Mouse (Mus musculus): ENCODE results near the gene Gemin6. TPM values are rescaled to one million over a fixed set of nuclear protein-coding genes. Genes with fewer than 3 reads are reported as not detected.
"Not testable (repeated sequence)": the region's sequence is repeated elsewhere in the genome, so short reads cannot be mapped to it uniquely, and the experiment has no call there.

The Gemin6 gene
- polyA plus RNA-seq (2014; fragmentation: Nextera tagmentation; extraction: Ambion mirVana), result 42.1 and 42.2 TPM in 2 replicates

- DNase-seq (ENCODE audit: low spot score, missing footprints) (peak; percentile 97), ATAC-seq (ENCODE audit: low FRiP score) (peak; percentile 97)
- Histone ChIP-seq H3K9me3 (ENCODE audit: control insufficient read depth, low read length) (no peaks in the 10 kb centered on the region), H3K4me3 (ENCODE audit: low read depth, low read length) (peak within 1 kb of the TSS; percentile 48), H3K27ac (ENCODE audit: low read depth, low read length) (peak within 1 kb of the TSS; percentile 37; the same call in 1 of the 2 replicates), H3K36me3 (ENCODE audit: control insufficient read depth, insufficient read depth, low read length) (no peaks in the 10 kb centered on the region), H3K9ac (ENCODE audit: low read length) (peak within 1 kb of the TSS; percentile 63), H3K4me1 (ENCODE audit: control insufficient read depth, insufficient read depth, low read length) (peaks cover 4% of the 10 kb centered on the region), H3K4me2 (peak within 1 kb of the TSS; percentile 70), H3K27me3 (ENCODE audit: control insufficient read depth, insufficient read depth, low read length) (no peaks in the 10 kb centered on the region)
- WGBS, result under 1% methylated on average over 33 of the region's 33 CpGs
Measured at GRCm38 (mm10) chr17:80224326-80225116, at the start of gene Gemin6. TSS of gene Gemin6 (plus strand) at chr17:80224441.

GRCm38 (mm10) chr17:80174699-80175385, 49.4 kb upstream of the Gemin6 start:
- peak; percentile 59 for ATAC-seq (ENCODE audit: low FRiP score)
- no peak overlapping the region for H3K9ac ChIP-seq (ENCODE audit: low read length)
- no peak overlapping the region for H3K4me3 ChIP-seq (ENCODE audit: low read depth, low read length)
- peak; percentile 81 for DNase-seq (ENCODE audit: low spot score, missing footprints)
- no peaks in the 10 kb centered on the region for H3K27me3 ChIP-seq (ENCODE audit: control insufficient read depth, insufficient read depth, low read length)
- H3K4me1 ChIP-seq (ENCODE audit: control insufficient read depth, insufficient read depth, low read length), result peaks cover 4% of the 10 kb centered on the region
- H3K4me2 ChIP-seq, result no peak overlapping the region
- H3K36me3 ChIP-seq (ENCODE audit: control insufficient read depth, insufficient read depth, low read length), result no peaks in the 10 kb centered on the region
- 78% methylated on average over 19 of the region's 19 CpGs for WGBS
- H3K9me3 ChIP-seq (ENCODE audit: control insufficient read depth, low read length), result no peaks in the 10 kb centered on the region
- no peak overlapping the region for H3K27ac ChIP-seq (ENCODE audit: low read depth, low read length)

- ATAC-seq (ENCODE audit: low FRiP score), result no peak
- H3K27ac ChIP-seq (ENCODE audit: low read depth, low read length), result no peak overlapping the region
- H3K4me3 ChIP-seq (ENCODE audit: low read depth, low read length), result no peak overlapping the region
Measured at GRCm38 (mm10) chr17:80175386-80175739, 48.9 kb upstream of the Gemin6 start.

DNA sequence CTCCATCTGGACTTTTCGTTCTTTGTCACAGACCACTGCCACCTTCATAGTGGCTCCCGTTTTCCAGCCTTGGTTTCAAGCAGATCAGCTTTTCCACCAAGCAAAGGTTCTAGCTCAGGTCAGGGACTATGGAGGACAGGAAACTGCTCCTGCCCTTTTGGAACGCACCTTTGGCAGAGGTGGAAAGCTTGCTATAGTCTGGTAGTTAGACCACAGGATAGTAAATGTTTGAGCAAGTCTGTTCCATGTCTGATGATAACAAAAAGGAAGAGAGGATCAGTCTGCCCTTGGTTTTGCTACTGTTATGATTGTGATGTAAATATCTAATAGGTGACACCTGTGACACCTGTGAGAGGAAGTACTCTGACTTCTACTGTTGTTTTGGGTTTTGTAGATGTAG, 48.3 kb upstream of the Gemin6 start:
- no peak for ATAC-seq (ENCODE audit: low FRiP score)
- Histone ChIP-seq H3K4me2 (no peak overlapping the region), H3K4me3 (ENCODE audit: low read depth, low read length) (no peak overlapping the region), H3K4me1 (ENCODE audit: control insufficient read depth, insufficient read depth, low read length) (peaks cover 4% of the 10 kb centered on the region), H3K27me3 (ENCODE audit: control insufficient read depth, insufficient read depth, low read length) (no peaks in the 10 kb centered on the region), H3K27ac (ENCODE audit: low read depth, low read length) (no peak overlapping the region), H3K9me3 (ENCODE audit: control insufficient read depth, low read length) (no peaks in the 10 kb centered on the region), H3K9ac (ENCODE audit: low read length) (no peak overlapping the region), H3K36me3 (ENCODE audit: control insufficient read depth, insufficient read depth, low read length) (no peaks in the 10 kb centered on the region)
- DNase-seq (ENCODE audit: low spot score, missing footprints), result peak; percentile 62
- 84% methylated on average over 3 of the region's 3 CpGs for WGBS

More at GRCm38 (mm10) chr17:80175386-80175739, 48.9 kb upstream of the Gemin6 start:
- no peaks in the 10 kb centered on the region for H3K36me3 ChIP-seq (ENCODE audit: control insufficient read depth, insufficient read depth, low read length)
- H3K9ac ChIP-seq (ENCODE audit: low read length), result no peak overlapping the region
- H3K27me3 ChIP-seq (ENCODE audit: control insufficient read depth, insufficient read depth, low read length), result no peaks in the 10 kb centered on the region
- WGBS, result 74% methylated on average over 4 of the region's 4 CpGs
- no peaks in the 10 kb centered on the region for H3K9me3 ChIP-seq (ENCODE audit: control insufficient read depth, low read length)
- peaks cover 4% of the 10 kb centered on the region for H3K4me1 ChIP-seq (ENCODE audit: control insufficient read depth, insufficient read depth, low read length)
- no peak for DNase-seq (ENCODE audit: low spot score, missing footprints)
- no peak overlapping the region for H3K4me2 ChIP-seq

GRCm38 (mm10) chr17:80178846-80179245, 45.4 kb upstream of the Gemin6 start:
- DNase-seq (ENCODE audit: low spot score, missing footprints); H3K9me3 ChIP-seq (ENCODE audit: control insufficient read depth, low read length); H3K27ac ChIP-seq (ENCODE audit: low read depth, low read length); H3K36me3 ChIP-seq (ENCODE audit: control insufficient read depth, insufficient read depth, low read length); H3K4me2 ChIP-seq; H3K4me1 ChIP-seq (ENCODE audit: control insufficient read depth, insufficient read depth, low read length); H3K9ac ChIP-seq (ENCODE audit: low read length); H3K4me3 ChIP-seq (ENCODE audit: low read depth, low read length); ATAC-seq (ENCODE audit: low FRiP score); H3K27me3 ChIP-seq (ENCODE audit: control insufficient read depth, insufficient read depth, low read length): not testable (repeated sequence)
- 97% methylated on average over 3 of the region's 3 CpGs for WGBS

DNA sequence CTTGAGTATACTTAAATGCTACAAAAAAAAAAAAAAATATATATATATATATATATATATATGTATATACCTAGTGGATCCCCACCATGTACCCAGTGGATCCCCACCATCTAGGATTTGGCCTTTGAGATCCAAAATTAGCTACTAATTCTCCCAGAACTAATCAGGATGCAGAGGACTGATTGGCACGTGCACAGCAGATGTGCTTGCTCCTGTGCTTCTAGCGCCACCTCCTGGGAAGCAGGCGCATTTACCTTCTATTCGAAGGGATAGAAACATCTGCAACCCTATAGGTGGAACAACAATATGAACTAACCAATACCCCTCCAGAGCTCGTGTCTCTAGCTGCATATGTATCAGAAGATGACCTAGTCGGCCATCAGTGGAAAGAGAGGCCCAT, 44.3 kb upstream of the Gemin6 start:
- Histone ChIP-seq H3K4me2 (no peak overlapping the region), H3K27ac (ENCODE audit: low read depth, low read length) (no peak overlapping the region), H3K9ac (ENCODE audit: low read length) (no peak overlapping the region), H3K36me3 (ENCODE audit: control insufficient read depth, insufficient read depth, low read length) (no peaks in the 10 kb centered on the region), H3K4me1 (ENCODE audit: control insufficient read depth, insufficient read depth, low read length) (peaks cover 2% of the 10 kb centered on the region), H3K27me3 (ENCODE audit: control insufficient read depth, insufficient read depth, low read length) (no peaks in the 10 kb centered on the region), H3K4me3 (ENCODE audit: low read depth, low read length) (no peak overlapping the region), H3K9me3 (ENCODE audit: control insufficient read depth, low read length) (no peaks in the 10 kb centered on the region)
- 3% methylated on average over 6 of the region's 6 CpGs for WGBS
- ATAC-seq (ENCODE audit: low FRiP score) (peak; percentile 78), DNase-seq (ENCODE audit: low spot score, missing footprints) (peak; percentile 93)

DNA sequence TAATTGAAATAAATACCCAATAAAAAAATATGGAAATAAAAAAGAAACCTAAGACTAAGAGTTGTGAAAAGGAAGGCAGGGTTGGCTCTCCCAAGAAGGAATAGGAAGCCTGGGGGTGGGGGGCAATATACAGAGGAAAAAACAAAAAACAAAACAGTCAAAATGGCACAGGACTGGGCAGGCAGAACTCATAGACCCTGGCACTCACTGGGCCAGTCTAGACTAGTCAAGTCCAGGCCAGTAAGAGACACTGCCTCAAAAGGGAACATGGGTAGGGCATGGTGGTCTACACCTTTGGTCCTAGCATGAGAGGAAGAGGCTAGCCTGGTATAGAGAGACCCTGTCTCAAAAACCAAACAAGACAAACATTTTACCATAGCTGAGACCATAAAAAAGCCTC, 43.8 kb upstream of the Gemin6 start:
- H3K9me3 ChIP-seq (ENCODE audit: control insufficient read depth, low read length), result no peaks in the 10 kb centered on the region
- no peak overlapping the region for H3K9ac ChIP-seq (ENCODE audit: low read length)
- ATAC-seq (ENCODE audit: low FRiP score) (peak; percentile 66), DNase-seq (ENCODE audit: low spot score, missing footprints) (peak; percentile 74)
- H3K27me3 ChIP-seq (ENCODE audit: control insufficient read depth, insufficient read depth, low read length), result no peaks in the 10 kb centered on the region
- no peaks in the 10 kb centered on the region for H3K4me1 ChIP-seq (ENCODE audit: control insufficient read depth, insufficient read depth, low read length)
- H3K27ac ChIP-seq (ENCODE audit: low read depth, low read length), result no peak overlapping the region
- H3K4me2 ChIP-seq, result no peak overlapping the region
- H3K4me3 ChIP-seq (ENCODE audit: low read depth, low read length), result no peak overlapping the region
- no peaks in the 10 kb centered on the region for H3K36me3 ChIP-seq (ENCODE audit: control insufficient read depth, insufficient read depth, low read length)

DNA sequence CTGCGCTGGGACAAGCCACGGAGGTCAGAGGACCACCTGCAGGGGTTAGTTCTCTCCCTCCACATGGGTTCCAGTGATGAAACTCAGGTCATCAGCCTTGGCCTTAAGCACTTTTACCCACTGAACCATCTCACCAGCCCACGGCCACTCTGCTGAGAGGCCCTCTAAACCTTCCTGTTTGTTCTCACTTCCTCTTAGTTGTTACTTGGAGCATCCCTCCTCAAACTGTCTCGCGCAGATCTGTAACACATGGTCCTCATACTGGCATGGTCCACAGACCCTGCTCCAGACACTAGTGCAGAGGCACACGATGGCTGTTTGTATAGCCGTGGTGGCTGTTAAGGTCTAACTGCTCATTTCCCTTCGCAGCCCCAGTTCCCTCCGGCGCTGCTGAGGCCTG, 40.6 kb upstream of the Gemin6 start:
- no peaks in the 10 kb centered on the region for H3K9me3 ChIP-seq (ENCODE audit: control insufficient read depth, low read length)
- H3K36me3 ChIP-seq (ENCODE audit: control insufficient read depth, insufficient read depth, low read length), result no peaks in the 10 kb centered on the region
- no peak overlapping the region for H3K27ac ChIP-seq (ENCODE audit: low read depth, low read length)
- H3K4me1 ChIP-seq (ENCODE audit: control insufficient read depth, insufficient read depth, low read length), result no peaks in the 10 kb centered on the region
- no peak overlapping the region for H3K9ac ChIP-seq (ENCODE audit: low read length)
- 84% methylated on average over 10 of the region's 10 CpGs for WGBS
- ATAC-seq (ENCODE audit: low FRiP score), result no peak
- H3K4me3 ChIP-seq (ENCODE audit: low read depth, low read length), result no peak overlapping the region
- peak; percentile 79 for DNase-seq (ENCODE audit: low spot score, missing footprints)
- H3K27me3 ChIP-seq (ENCODE audit: control insufficient read depth, insufficient read depth, low read length), result no peaks in the 10 kb centered on the region
- no peak overlapping the region for H3K4me2 ChIP-seq

GRCm38 (mm10) chr17:80193075-80193474, 31.2 kb upstream of the Gemin6 start:
- DNase-seq (ENCODE audit: low spot score, missing footprints) (no peak), ATAC-seq (ENCODE audit: low FRiP score) (no peak)
- no peak overlapping the region for H3K27ac ChIP-seq (ENCODE audit: low read depth, low read length)
- H3K4me1 ChIP-seq (ENCODE audit: control insufficient read depth, insufficient read depth, low read length), result no peaks in the 10 kb centered on the region
- no peak overlapping the region for H3K4me2 ChIP-seq
- H3K9ac ChIP-seq (ENCODE audit: low read length), result no peak overlapping the region
- 73% methylated on average over 5 of the region's 5 CpGs for WGBS
- H3K27me3 ChIP-seq (ENCODE audit: control insufficient read depth, insufficient read depth, low read length), result no peaks in the 10 kb centered on the region
- H3K9me3 ChIP-seq (ENCODE audit: control insufficient read depth, low read length), result no peaks in the 10 kb centered on the region
- 0 out of 2 replicates have a peak, but pooled peaks cover 3% of the 10 kb centered on the region for H3K36me3 ChIP-seq (ENCODE audit: control insufficient read depth, insufficient read depth, low read length)
- H3K4me3 ChIP-seq (ENCODE audit: low read depth, low read length), result no peak overlapping the region
